Mouse (Mus musculus): ENCODE measurements around the gene Msantd3. TPM values are rescaled to one million over a fixed set of nuclear protein-coding genes. Genes with fewer than 3 reads are reported as not detected.

Msantd3 gene
- polyA plus RNA-seq, 1 experiment from 2014 or later: 20.8 TPM

DNA sequence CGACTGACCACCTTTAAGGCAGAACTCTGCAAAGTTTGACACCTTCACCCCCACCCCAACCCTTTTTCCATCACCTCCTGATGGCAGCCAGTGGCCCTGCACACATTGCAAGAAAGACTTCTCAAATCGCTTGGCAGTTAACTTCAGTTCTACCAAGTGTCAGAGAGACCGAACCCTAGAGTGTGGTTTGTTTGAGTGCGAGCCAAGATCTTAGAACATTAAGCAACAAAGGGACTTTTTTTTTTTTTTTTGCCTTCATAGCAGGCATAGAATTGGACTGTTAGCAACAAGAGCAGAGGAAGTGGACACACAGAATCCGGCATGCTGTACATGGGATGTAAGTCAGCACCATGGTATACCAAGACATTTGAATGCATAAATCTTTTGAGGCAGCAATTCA is 9.9 kb downstream of the Msantd3 start:
- WGBS: 56% methylated on average over 5 of the region's 5 CpGs
- Histone ChIP-seq H3K36me3 (ENCODE audit: control insufficient read depth, insufficient read depth) (peaks cover 6% of the 10 kb centered on the region; the same call in 1 of the 2 replicates), H3K4me1 (ENCODE audit: control insufficient read depth, insufficient read depth, low read length) (peaks cover 24% of the 10 kb centered on the region), H3K27ac (ENCODE audit: low read length) (no peak overlapping the region), H3K9me3 (replicated peaks; ENCODE audit: control insufficient read depth, low read length) (no peaks in the 10 kb centered on the region), H3K27me3 (ENCODE audit: control insufficient read depth, insufficient read depth, low read length) (no peaks in the 10 kb centered on the region), H3K9ac (ENCODE audit: low read length) (no peak overlapping the region), H3K4me2 (ENCODE audit: low read depth, low read length) (no peak overlapping the region), H3K4me3 (ENCODE audit: low read length) (no peak overlapping the region)
- no peak for ATAC-seq (replicated peaks; ENCODE audit: extremely low read depth, insufficient read depth, low FRiP score)

- no peak overlapping the region for H3K4me2 ChIP-seq (ENCODE audit: low read depth, low read length)
- ATAC-seq (replicated peaks; ENCODE audit: extremely low read depth, insufficient read depth, low FRiP score): no peak
- H3K36me3 ChIP-seq (ENCODE audit: control insufficient read depth, insufficient read depth): peaks cover 12% of the 10 kb centered on the region; the same call in 1 of the 2 replicates
- no peaks in the 10 kb centered on the region for H3K9me3 ChIP-seq (replicated peaks; ENCODE audit: control insufficient read depth, low read length)
- H3K4me1 ChIP-seq (ENCODE audit: control insufficient read depth, insufficient read depth, low read length): 0 out of 2 replicates have a peak, but pooled peaks cover 4% of the 10 kb centered on the region
- H3K27me3 ChIP-seq (ENCODE audit: control insufficient read depth, insufficient read depth, low read length): no peaks in the 10 kb centered on the region
- no peak overlapping the region for H3K27ac ChIP-seq (ENCODE audit: low read length)
- no peak overlapping the region for H3K9ac ChIP-seq (ENCODE audit: low read length)
- 91% methylated on average over 27 of the region's 27 CpGs for WGBS
- H3K4me3 ChIP-seq (ENCODE audit: low read length): no peak overlapping the region
These were observed 12.8 kb downstream of the Msantd3 start for GRCm38 (mm10) chr4:48552486-48553064.

DNA sequence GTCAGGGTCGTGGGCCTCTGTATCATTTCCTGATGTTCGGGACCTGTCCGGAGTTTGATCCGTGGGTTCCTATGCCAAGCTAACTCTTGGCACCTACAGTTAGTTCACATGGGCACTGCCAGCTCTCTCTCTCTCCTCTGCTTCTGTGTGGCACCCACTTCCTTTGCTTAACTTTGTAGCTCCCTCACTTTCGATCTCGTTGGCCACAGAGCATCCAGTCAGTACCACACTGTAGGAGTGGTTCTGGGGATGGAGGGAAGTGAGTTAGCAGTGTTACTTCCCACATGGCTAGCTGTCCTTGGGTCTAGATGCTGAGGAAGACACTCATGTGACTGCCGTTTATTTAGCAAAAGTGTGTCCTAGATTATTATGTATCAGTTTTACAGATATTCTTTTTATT is 14.4 kb downstream of the Msantd3 start:
- no peaks in the 10 kb centered on the region for H3K27me3 ChIP-seq (ENCODE audit: control insufficient read depth, insufficient read depth, low read length)
- H3K27ac ChIP-seq (ENCODE audit: low read length): no peak overlapping the region
- peaks cover 16% of the 10 kb centered on the region for H3K36me3 ChIP-seq (ENCODE audit: control insufficient read depth, insufficient read depth)
- WGBS: 78% methylated on average over 7 of the region's 7 CpGs
- H3K9ac ChIP-seq (ENCODE audit: low read length): no peak overlapping the region
- H3K9me3 ChIP-seq (replicated peaks; ENCODE audit: control insufficient read depth, low read length): no peaks in the 10 kb centered on the region
- ATAC-seq (replicated peaks; ENCODE audit: extremely low read depth, insufficient read depth, low FRiP score): no peak
- no peak overlapping the region for H3K4me2 ChIP-seq (ENCODE audit: low read depth, low read length)
- no peak overlapping the region for H3K4me3 ChIP-seq (ENCODE audit: low read length)
- H3K4me1 ChIP-seq (ENCODE audit: control insufficient read depth, insufficient read depth, low read length): no peaks in the 10 kb centered on the region

DNA sequence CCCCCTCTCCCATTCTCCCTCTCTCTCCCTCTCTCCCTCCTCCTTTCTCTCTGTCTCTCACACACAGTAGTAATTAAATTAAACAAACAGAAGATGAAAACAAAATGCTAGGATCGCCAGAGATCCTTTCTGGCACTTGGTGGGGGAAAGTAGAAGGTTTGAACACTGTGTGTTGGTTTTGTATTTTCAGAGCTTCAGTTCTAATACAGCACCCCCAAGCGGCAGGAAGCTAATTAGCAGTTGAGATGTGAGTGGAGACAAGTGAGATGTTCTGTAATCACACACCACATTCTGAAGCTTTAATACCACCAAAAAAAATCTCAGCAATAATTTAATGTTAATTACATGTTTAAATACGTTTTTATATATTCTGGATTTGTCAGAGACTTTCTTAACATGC is 16.0 kb downstream of the Msantd3 start:
- no peaks in the 10 kb centered on the region for H3K9me3 ChIP-seq (replicated peaks; ENCODE audit: control insufficient read depth, low read length)
- H3K9ac ChIP-seq (ENCODE audit: low read length): no peak overlapping the region
- H3K27ac ChIP-seq (ENCODE audit: low read length): no peak overlapping the region
- H3K4me2 ChIP-seq (ENCODE audit: low read depth, low read length): no peak overlapping the region
- peaks cover 16% of the 10 kb centered on the region for H3K36me3 ChIP-seq (ENCODE audit: control insufficient read depth, insufficient read depth)
- ATAC-seq (replicated peaks; ENCODE audit: extremely low read depth, insufficient read depth, low FRiP score): no peak
- no peaks in the 10 kb centered on the region for H3K27me3 ChIP-seq (ENCODE audit: control insufficient read depth, insufficient read depth, low read length)
- WGBS: 19% methylated on average over 3 of the region's 3 CpGs
- no peak overlapping the region for H3K4me3 ChIP-seq (ENCODE audit: low read length)
- H3K4me1 ChIP-seq (ENCODE audit: control insufficient read depth, insufficient read depth, low read length): no peaks in the 10 kb centered on the region

DNA sequence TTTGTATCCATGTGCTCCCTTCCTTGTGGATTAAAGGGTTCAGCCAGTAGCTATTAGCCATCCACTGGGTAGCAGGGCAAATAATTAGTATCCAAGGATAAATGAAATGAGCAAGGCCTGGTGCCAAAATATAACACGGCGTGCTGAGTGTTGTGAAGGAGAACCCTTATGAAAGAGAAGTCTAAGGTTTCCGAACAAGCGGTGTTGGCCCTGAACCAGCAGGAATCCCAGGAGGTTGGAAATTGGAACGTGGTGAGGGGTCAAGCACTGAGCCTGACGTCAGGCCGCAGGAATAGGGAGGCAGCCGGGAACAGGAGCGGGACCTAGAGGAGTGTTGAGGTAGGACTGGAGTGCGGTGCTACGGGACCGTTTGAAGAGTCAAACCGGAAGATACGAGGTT is 19.9 kb downstream of the Msantd3 start:
- H3K9ac ChIP-seq (ENCODE audit: low read length): no peak overlapping the region
- H3K4me1 ChIP-seq (ENCODE audit: control insufficient read depth, insufficient read depth, low read length): no peaks in the 10 kb centered on the region
- no peaks in the 10 kb centered on the region for H3K9me3 ChIP-seq (replicated peaks; ENCODE audit: control insufficient read depth, low read length)
- H3K27ac ChIP-seq (ENCODE audit: low read length): no peak overlapping the region
- H3K27me3 ChIP-seq (ENCODE audit: control insufficient read depth, insufficient read depth, low read length): no peaks in the 10 kb centered on the region
- H3K4me2 ChIP-seq (ENCODE audit: low read depth, low read length): no peak overlapping the region
- H3K4me3 ChIP-seq (ENCODE audit: low read length): no peak overlapping the region
- WGBS: 76% methylated on average over 14 of the region's 14 CpGs
- ATAC-seq (replicated peaks; ENCODE audit: extremely low read depth, insufficient read depth, low FRiP score): no peak
- H3K36me3 ChIP-seq (ENCODE audit: control insufficient read depth, insufficient read depth): peaks cover 27% of the 10 kb centered on the region

GRCm38 (mm10) chr4:48561824-48562223 is 22.1 kb downstream of the Msantd3 start:
- WGBS: 91% methylated on average over 8 of the region's 8 CpGs
- Histone ChIP-seq H3K4me2 (ENCODE audit: low read depth, low read length) (no peak overlapping the region), H3K27ac (ENCODE audit: low read length) (no peak overlapping the region), H3K4me3 (ENCODE audit: low read length) (no peak overlapping the region), H3K4me1 (ENCODE audit: control insufficient read depth, insufficient read depth, low read length) (peaks cover 5% of the 10 kb centered on the region; the same call in 1 of the 2 replicates), H3K9me3 (replicated peaks; ENCODE audit: control insufficient read depth, low read length) (no peaks in the 10 kb centered on the region), H3K27me3 (ENCODE audit: control insufficient read depth, insufficient read depth, low read length) (no peaks in the 10 kb centered on the region), H3K36me3 (ENCODE audit: control insufficient read depth, insufficient read depth) (peaks cover 21% of the 10 kb centered on the region), H3K9ac (ENCODE audit: low read length) (no peak overlapping the region)
- no peak for ATAC-seq (replicated peaks; ENCODE audit: extremely low read depth, insufficient read depth, low FRiP score)

DNA sequence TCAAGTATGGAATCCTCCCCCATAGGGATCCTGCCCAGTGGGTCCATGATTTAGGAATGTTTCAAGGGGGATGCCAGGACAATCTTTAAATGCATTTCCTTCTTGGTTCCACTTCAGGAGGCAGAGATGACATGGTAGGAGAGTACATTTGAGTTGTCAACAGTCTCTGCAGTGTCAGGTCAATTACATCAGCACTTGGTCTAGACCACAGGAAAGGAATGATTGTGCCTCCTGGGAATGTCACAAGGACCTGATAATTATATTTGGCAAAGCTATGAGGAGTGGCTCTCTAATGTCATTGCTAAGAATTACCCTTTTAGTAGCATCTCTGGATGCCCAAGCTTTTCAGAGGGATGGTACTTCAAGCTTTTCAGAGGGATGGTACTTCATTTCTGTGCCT is 25.2 kb downstream of the Msantd3 start:
- no peak for ATAC-seq (replicated peaks; ENCODE audit: extremely low read depth, insufficient read depth, low FRiP score)
- Histone ChIP-seq H3K27me3 (ENCODE audit: control insufficient read depth, insufficient read depth, low read length) (no peaks in the 10 kb centered on the region), H3K9ac (ENCODE audit: low read length) (no peak overlapping the region), H3K4me1 (ENCODE audit: control insufficient read depth, insufficient read depth, low read length) (peaks cover 10% of the 10 kb centered on the region), H3K36me3 (ENCODE audit: control insufficient read depth, insufficient read depth) (peaks cover 17% of the 10 kb centered on the region), H3K4me3 (ENCODE audit: low read length) (no peak overlapping the region), H3K4me2 (ENCODE audit: low read depth, low read length) (no peak overlapping the region), H3K27ac (ENCODE audit: low read length) (no peak overlapping the region), H3K9me3 (replicated peaks; ENCODE audit: control insufficient read depth, low read length) (no peaks in the 10 kb centered on the region)

GRCm38 (mm10) chr4:48576361-48576760 is 36.6 kb downstream of the Msantd3 start:
- ATAC-seq (replicated peaks; ENCODE audit: extremely low read depth, insufficient read depth, low FRiP score): no peak
- H3K4me1 ChIP-seq (ENCODE audit: control insufficient read depth, insufficient read depth, low read length): peaks cover 8% of the 10 kb centered on the region; the same call in 1 of the 2 replicates
- H3K36me3 ChIP-seq (ENCODE audit: control insufficient read depth, insufficient read depth): no peaks in the 10 kb centered on the region
- H3K9me3 ChIP-seq (replicated peaks; ENCODE audit: control insufficient read depth, low read length): no peaks in the 10 kb centered on the region
- H3K27ac ChIP-seq (ENCODE audit: low read length): no peak overlapping the region
- no peak overlapping the region for H3K4me2 ChIP-seq (ENCODE audit: low read depth, low read length)
- H3K27me3 ChIP-seq (ENCODE audit: control insufficient read depth, insufficient read depth, low read length): no peaks in the 10 kb centered on the region
- 86% methylated on average over 7 of the region's 7 CpGs for WGBS
- H3K4me3 ChIP-seq (ENCODE audit: low read length): no peak overlapping the region
- H3K9ac ChIP-seq (ENCODE audit: low read length): no peak overlapping the region

DNA sequence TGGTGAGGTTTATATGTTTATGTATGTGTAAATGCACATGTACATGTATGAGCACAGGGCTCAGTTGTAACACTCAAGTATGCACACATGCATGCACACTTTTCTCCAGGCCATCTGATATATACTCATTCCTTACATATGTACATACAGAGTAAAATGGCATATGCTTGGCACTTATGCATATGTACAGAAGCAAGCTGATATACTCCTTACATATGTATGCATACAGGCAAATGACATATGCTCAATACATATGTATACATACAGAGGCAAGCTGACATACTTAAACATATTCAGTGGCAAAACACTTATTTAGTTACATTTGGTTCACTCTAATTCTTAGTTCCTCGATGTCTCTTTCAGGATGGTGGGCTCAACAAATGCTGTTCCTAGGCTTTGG is 38.1 kb downstream of the Msantd3 start:
- WGBS: 81% methylated on average over 1 of the region's 1 CpGs
- Histone ChIP-seq H3K9me3 (replicated peaks; ENCODE audit: control insufficient read depth, low read length) (no peaks in the 10 kb centered on the region), H3K4me1 (ENCODE audit: control insufficient read depth, insufficient read depth, low read length) (peaks cover 8% of the 10 kb centered on the region; the same call in 1 of the 2 replicates), H3K36me3 (ENCODE audit: control insufficient read depth, insufficient read depth) (no peaks in the 10 kb centered on the region), H3K4me3 (ENCODE audit: low read length) (no peak overlapping the region), H3K27ac (ENCODE audit: low read length) (no peak overlapping the region), H3K4me2 (ENCODE audit: low read depth, low read length) (no peak overlapping the region), H3K9ac (ENCODE audit: low read length) (no peak overlapping the region), H3K27me3 (ENCODE audit: control insufficient read depth, insufficient read depth, low read length) (no peaks in the 10 kb centered on the region)
- no peak for ATAC-seq (replicated peaks; ENCODE audit: extremely low read depth, insufficient read depth, low FRiP score)

Data from heart, embryonic 16.5 days (tissue).